Mouse (Mus musculus): ENCODE measurements around the gene Itga7. TPM values are rescaled to one million over a fixed set of nuclear protein-coding genes. Genes with fewer than 3 reads are reported as not detected.

The Itga7 gene
- polyA plus RNA-seq, 1 experiment from 2014 or later = 1.3 TPM

Other genes with a start within 250 kb of the Itga7 start
- gene Rab5b, start 237.6 kb upstream of the Itga7 start, polyA plus RNA-seq (2014; fragmentation: Nextera tagmentation; extraction: Ambion mirVana) = 89.4 and 98.8 TPM in 2 replicates
- gene Pmel, start 229.6 kb upstream of the Itga7 start, polyA plus RNA-seq (2014; fragmentation: Nextera tagmentation; extraction: Ambion mirVana) = 0.27 and 0.83 TPM in 2 replicates
- 41.0 and 43.8 TPM in 2 replicates for gene Cdk2, start 228.8 kb upstream of the Itga7 start, polyA plus RNA-seq (2014; fragmentation: Nextera tagmentation; extraction: Ambion mirVana)
- 3.8 and 4.5 TPM in 2 replicates for gene Dgka, start 189.0 kb upstream of the Itga7 start, polyA plus RNA-seq (2014; fragmentation: Nextera tagmentation; extraction: Ambion mirVana)
- gene Pym1, start 185.9 kb upstream of the Itga7 start, polyA plus RNA-seq (2014; fragmentation: Nextera tagmentation; extraction: Ambion mirVana) = 48.4 and 55.4 TPM in 2 replicates
- 0.37 and 0.62 TPM in 2 replicates for gene Mmp19, start 142.9 kb upstream of the Itga7 start, polyA plus RNA-seq (2014; fragmentation: Nextera tagmentation; extraction: Ambion mirVana)
- gene Dnajc14, start 129.8 kb upstream of the Itga7 start, polyA plus RNA-seq (2014; fragmentation: Nextera tagmentation; extraction: Ambion mirVana) = 40.6 and 47.6 TPM in 2 replicates
- 7.3 and 8.2 TPM in 2 replicates for gene Tmem198b, start 129.4 kb upstream of the Itga7 start, polyA plus RNA-seq (2014; fragmentation: Nextera tagmentation; extraction: Ambion mirVana)
- 218 and 228 TPM in 2 replicates for gene Sarnp, start 116.5 kb upstream of the Itga7 start, polyA plus RNA-seq (2014; fragmentation: Nextera tagmentation; extraction: Ambion mirVana)
- 30.9 and 44.3 TPM in 2 replicates for gene Ormdl2, start 112.2 kb upstream of the Itga7 start, polyA plus RNA-seq (2014; fragmentation: Nextera tagmentation; extraction: Ambion mirVana)
- gene Gdf11, start 42.1 kb upstream of the Itga7 start, polyA plus RNA-seq (2014; fragmentation: Nextera tagmentation; extraction: Ambion mirVana) = 6.0 and 6.3 TPM in 2 replicates
- gene Cd63, start 32.8 kb upstream of the Itga7 start, polyA plus RNA-seq (2014; fragmentation: Nextera tagmentation; extraction: Ambion mirVana) = 122 and 126 TPM in 2 replicates
- gene Rdh5, start 10.9 kb upstream of the Itga7 start, polyA plus RNA-seq (2014; fragmentation: Nextera tagmentation; extraction: Ambion mirVana) = 8.8 and 9.9 TPM in 2 replicates
- 244 and 295 TPM in 2 replicates for gene Bloc1s1, start 9.8 kb upstream of the Itga7 start, polyA plus RNA-seq (2014; fragmentation: Nextera tagmentation; extraction: Ambion mirVana)
- not detected in 2 replicates for gene Mettl7b, start 27.2 kb downstream of the Itga7 start, polyA plus RNA-seq (2014; fragmentation: Nextera tagmentation; extraction: Ambion mirVana)
- gene Olfr9, start 55.6 kb downstream of the Itga7 start, polyA plus RNA-seq (2014; fragmentation: Nextera tagmentation; extraction: Ambion mirVana) = not detected in 2 replicates
- gene Olfr763, start 77.0 kb downstream of the Itga7 start, polyA plus RNA-seq (2014; fragmentation: Nextera tagmentation; extraction: Ambion mirVana) = not detected in 2 replicates
- not detected in 2 replicates for gene Olfr764-ps1, start 106.1 kb downstream of the Itga7 start, polyA plus RNA-seq (2014; fragmentation: Nextera tagmentation; extraction: Ambion mirVana)
- gene Olfr765, start 116.2 kb downstream of the Itga7 start, polyA plus RNA-seq (2014; fragmentation: Nextera tagmentation; extraction: Ambion mirVana) = not detected in 2 replicates
- gene Olfr766-ps1, start 135.2 kb downstream of the Itga7 start, polyA plus RNA-seq (2014; fragmentation: Nextera tagmentation; extraction: Ambion mirVana) = not detected in 2 replicates
- gene Olfr767, start 149.1 kb downstream of the Itga7 start, polyA plus RNA-seq (2014; fragmentation: Nextera tagmentation; extraction: Ambion mirVana) = not detected in 2 replicates
- gene Olfr768, start 165.6 kb downstream of the Itga7 start, polyA plus RNA-seq (2014; fragmentation: Nextera tagmentation; extraction: Ambion mirVana) = not detected in 2 replicates
- gene Olfr769, start 184.0 kb downstream of the Itga7 start, polyA plus RNA-seq (2014; fragmentation: Nextera tagmentation; extraction: Ambion mirVana) = not detected in 2 replicates
- not detected in 2 replicates for gene Olfr770, start 205.2 kb downstream of the Itga7 start, polyA plus RNA-seq (2014; fragmentation: Nextera tagmentation; extraction: Ambion mirVana)
- not detected in 2 replicates for gene Olfr771, start 230.9 kb downstream of the Itga7 start, polyA plus RNA-seq (2014; fragmentation: Nextera tagmentation; extraction: Ambion mirVana)
- not detected in 2 replicates for gene Olfr772, start 244.1 kb downstream of the Itga7 start, polyA plus RNA-seq (2014; fragmentation: Nextera tagmentation; extraction: Ambion mirVana)

Data from forebrain, embryonic 14.5 days (tissue).